Mouse (Mus musculus): ENCODE measurements around the gene Casp9.

GRCm38 (mm10) chr4:141834536-141835095 lies 41.2 kb downstream of the Casp9 start:
- no peak for TF ChIP-seq CTCF (IDR thresholded peaks at IDR 0.05; ENCODE audit: extremely low read depth, insufficient read depth, low read length)
- TF ChIP-seq POLR2A (IDR thresholded peaks at IDR 0.05; ENCODE audit: extremely low read depth, insufficient read depth, low read length), result no peak

Measured in cortical plate, adult 2 months (tissue).